Mouse (Mus musculus) heart, adult 9 months (tissue): ENCODE measurements around the gene Fbxo27.
"Not testable (repeated sequence)": the region's sequence is repeated elsewhere in the genome, so short reads cannot be mapped to it uniquely, and the experiment has no call there.

Experiments used
- DNase-seq, 2 experiments: peaks; one replicate each; pipeline ENCODE4 v3.0.0; 2022; ENCODE audit warnings: low spot score in 2 of 2

Gene Fbxo27

DNA sequence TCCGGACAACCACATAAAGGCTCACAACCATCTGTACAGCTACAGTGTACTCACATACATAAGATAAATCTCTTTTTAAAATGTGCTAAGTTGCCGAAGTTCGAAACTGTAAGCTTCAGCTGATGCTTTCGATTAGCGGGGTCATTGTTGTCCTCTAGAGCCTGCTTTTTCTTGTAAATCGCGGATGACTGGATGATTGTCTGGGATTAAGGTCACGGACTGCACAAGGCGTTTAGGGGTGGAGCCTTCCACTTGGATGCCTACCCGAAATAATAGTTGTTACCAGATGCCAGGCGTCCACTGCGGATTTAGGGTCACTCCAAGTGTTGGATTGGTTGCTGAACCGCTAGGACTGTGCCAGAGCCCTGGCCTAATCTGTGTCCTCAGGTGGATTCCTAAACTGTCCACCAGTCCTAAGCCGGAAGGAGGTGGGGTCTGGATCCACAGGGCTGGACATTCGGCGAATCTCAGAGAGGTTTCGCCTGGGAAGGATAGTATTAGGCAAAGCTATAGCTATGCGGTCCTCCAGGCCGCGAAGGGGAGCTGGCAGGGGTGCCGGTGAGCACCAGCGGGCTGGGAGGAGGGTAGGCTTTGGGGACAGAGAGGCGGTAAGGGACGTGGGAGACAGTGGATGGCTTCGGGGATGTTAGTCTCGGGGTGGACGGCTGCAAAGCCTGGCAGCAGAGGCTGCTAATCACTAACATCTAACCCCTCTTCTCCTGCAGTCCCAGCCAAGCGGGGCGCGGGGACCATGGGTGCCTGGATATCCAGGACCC, at the start of gene Fbxo27:
TSS of gene Fbxo27 (plus strand) at position 305 of the 776 bp plus-strand sequence.
- DNase-seq: no peak

DNA sequence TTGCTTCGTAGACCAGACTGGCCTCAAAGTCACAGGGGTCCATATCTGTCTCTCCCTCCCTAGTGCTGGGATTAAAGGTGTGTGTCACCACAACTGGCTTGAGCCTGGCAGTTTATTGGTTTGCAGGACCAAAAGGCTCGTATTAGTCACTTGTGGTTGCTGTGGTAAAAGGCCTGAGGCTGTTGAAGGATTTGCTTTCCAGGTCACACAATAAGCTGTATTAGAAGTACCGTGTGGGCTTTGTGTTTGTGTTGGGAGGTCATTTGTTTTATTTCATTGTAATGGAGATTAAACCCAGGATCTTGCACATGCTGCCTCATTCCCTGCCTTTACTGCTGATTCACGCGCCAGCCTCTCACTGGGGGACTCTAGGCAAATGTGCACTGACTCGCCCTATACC, 47.3 kb upstream of the Fbxo27 start:
- DNase-seq: no peak

DNA sequence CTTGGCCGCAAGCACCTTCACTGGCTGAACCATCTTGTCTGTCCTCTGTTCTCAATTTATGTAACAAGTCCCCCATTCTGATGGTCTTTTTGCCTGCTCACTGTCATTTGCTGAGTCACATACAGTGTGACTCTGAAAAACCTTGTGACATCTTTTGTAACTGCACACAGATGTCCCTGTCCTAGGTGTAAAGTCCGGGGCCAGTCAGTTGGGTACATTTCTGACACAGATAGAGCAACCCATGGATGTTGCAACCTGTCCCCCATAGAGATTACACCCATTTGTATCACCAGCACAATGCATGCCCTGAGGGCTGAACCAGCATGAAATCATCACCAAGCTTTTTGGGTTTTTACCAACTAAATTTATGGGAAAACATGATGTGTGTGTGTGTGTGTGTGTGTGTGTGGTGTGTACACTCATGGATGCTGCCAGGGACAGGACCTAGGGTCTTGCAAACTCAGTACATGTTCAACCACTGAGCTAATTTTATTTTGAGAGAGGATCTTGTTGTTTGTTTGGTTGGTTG, 46.6 kb upstream of the Fbxo27 start:
- DNase-seq: no peak

DNA sequence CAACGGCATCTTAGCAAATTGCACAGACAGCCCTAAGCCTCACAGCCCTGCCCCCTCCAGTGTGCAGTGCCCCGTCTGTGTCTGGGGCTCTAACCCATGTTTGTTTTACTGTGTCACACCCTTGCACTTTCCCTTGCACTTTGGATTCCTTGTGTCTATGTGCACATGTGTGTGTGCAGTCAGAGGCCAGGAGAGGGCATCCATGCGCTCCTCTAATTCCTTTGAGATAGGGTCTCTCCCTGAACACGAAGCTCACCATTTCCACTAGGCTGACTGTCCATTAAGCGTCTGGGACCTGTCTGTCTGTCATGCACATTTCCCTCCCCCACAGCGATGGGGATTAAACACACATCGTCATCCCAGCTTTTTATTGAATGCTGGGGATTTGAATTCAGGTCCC, 45.6 kb upstream of the Fbxo27 start:
- no peak for DNase-seq

DNA sequence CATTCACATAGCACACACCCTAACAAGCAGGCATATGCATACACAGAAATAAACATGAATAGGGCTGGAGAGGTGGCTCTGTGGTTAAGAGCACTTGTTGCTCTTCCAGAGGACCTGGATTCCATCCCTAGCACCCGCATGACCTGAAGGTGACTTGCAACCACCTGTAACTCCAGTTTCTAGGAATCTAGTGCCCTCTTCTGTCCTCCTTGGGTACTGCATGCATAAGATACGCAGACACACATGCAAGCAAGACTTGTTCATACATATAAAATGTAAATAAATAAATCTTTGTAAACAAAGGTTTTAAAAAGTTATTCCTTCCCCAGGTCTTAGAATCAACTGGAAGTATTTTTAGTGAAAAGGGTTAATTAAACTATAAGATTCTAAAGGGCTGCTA, 41.5 kb upstream of the Fbxo27 start:
- no peak for DNase-seq

DNA sequence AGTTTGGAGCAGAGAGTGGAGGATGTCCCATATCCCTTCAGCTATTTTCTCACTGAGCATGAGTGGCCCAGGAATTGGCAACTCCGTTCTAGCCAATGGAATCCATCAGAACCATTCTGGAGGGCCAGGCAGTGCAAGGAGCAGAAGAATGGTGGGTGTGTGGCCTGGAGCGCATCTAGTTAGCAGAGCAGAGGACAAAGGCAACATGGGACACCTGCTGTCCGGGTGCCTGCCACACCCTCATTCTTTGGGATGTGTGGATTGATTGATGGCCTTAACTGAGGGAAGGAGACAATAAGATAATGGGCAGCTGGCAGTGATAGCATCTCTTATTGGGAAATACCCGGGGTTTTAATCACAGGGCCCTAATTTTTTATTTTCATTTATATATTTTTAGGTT, 36.2 kb upstream of the Fbxo27 start:
- no peak for DNase-seq

DNA sequence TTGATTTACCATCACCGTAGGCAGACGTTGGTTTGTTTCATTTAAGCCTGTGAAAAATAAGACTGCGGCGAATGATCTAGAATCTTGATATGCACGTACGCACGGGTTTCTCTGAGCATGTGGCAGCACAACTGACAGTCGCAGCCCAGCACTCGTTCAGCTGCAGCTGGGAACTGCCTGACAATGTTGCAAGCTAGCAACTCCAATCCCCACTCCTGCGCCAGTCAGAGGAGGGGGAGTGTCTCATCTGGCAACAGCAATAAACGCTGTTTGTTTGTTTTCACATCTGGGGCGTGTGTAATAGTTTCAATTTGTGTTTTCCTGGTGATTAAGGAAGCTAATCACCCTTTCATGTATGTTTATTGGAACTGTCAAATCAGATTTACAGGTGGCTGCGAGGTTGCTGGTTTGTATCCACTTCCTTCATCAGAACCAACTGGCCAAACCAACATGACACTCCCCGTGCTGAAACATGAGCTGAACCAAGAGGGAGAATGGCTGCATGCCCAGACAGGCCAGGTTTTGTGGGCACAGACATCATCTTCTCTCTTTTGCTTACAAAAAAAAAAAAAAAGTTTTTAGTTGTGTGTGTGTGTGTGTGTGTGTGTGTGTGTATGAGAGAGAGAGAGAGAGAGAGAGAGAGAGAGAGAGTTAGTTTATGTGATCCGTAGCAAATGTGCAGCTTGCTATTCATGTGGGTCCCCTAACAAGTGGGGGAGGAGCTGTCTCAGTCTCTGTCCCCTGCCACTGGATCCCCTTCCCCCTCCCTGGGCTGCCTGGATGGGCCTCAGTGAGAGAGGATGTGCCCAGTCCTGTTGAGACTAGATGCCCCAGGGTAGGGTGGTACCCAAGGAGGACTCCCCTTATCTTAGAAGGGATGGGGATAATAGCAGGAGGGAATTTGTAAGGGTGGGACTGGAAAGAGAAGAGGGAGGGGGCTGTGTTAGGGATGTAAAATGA, 26.7 kb upstream of the Fbxo27 start:
- DNase-seq: no peak

DNA sequence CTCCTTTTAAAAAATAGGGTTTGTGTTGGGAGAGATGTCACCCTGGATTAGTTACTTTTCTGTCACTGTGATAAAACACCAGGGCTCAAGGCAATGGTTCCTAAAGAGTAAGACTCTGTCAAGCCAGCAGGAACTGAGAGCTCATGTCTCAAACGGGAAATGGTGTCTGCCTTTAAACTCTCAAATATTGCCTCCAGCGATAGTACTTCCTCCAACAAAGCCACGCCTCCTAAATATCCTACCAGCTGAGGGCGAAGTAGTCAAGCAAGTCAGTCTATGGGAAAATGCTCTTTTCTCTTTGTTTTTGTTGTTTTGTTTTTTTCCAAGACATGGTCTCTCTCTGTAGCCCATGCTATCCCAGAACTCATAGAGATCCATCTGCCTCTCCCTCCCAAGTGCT, 21.5 kb upstream of the Fbxo27 start:
- DNase-seq: no peak

DNA sequence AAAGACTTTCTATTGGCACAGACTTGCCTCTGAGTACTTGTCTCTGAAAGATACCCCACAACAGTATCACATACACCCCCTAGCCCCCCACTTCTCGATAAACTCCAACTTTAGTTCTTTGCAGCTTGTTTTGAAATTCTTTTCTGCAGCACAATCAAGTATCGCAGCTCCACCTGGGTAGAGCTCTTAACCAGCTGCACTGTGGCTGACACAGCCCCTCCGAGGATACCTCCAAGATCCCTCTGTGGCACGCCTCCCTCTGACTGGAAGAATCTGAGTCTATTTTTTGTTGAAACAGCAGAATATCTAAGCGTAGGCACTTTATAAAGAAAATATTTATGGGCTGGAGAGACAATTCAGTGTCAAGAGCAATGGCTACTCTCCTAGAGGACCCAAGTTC, 20.4 kb upstream of the Fbxo27 start:
- no peak for DNase-seq

DNA sequence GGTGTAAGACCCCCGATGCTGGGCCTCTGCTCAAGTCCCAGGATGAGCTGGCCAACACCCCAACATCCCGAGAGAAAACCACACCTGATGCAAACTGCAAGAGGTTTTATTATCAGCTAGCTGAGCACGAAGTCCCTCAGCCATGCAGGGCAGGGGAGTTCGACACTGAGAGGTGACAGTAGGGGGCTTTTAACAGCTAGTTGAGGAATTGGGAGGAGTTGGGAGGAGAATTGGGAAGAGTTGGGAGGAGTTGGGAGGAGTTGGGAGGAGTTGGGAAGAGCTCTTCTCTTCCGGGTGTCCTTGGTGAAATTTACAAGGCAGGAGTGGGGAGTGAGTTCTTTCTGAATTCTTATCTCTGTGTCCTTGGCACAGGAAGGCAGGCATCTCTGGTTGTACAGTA, 19.9 kb upstream of the Fbxo27 start:
- DNase-seq: not testable (repeated sequence)

DNA sequence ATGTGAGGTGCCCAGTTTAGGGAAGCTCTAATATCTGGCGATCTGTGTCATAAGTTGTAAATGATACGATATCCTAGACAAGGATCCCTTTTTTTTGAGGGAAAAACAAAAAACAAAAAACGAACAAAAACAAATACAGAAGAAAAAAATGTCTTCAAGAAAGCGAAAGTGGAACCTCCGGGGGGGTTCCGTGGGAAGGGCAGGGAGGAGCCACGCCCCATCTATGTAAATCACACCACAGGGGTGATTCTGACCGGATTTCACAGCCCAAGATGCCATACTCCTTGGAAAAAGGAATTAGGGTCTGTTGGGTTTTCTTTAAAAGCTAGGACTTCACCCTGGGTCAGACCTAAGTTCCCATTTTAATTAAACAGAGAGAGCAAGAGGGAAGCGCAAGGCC, 17.7 kb upstream of the Fbxo27 start:
- DNase-seq: no peak

DNA sequence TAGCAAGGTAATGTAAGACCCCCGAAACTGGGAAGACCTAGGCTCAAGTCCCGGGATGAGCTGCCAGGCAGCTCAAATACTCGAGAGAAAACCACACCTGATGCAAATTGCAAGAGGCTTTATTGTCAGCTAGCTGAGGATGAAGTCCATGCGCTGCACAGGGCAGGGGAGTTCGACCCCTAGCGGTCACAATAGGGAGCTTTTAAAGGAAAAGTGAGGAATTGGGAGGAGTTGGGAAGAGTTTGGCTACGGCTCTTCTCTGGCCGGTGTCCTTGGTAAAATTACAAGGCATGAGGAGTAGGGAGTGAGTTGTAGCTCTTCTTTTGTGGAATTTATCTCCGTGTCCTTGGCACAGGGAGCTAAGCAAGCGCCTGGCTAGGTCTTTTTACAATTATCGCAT, 16.9 kb upstream of the Fbxo27 start:
- DNase-seq: peak in 1 of 2 experiments; percentile 13

DNA sequence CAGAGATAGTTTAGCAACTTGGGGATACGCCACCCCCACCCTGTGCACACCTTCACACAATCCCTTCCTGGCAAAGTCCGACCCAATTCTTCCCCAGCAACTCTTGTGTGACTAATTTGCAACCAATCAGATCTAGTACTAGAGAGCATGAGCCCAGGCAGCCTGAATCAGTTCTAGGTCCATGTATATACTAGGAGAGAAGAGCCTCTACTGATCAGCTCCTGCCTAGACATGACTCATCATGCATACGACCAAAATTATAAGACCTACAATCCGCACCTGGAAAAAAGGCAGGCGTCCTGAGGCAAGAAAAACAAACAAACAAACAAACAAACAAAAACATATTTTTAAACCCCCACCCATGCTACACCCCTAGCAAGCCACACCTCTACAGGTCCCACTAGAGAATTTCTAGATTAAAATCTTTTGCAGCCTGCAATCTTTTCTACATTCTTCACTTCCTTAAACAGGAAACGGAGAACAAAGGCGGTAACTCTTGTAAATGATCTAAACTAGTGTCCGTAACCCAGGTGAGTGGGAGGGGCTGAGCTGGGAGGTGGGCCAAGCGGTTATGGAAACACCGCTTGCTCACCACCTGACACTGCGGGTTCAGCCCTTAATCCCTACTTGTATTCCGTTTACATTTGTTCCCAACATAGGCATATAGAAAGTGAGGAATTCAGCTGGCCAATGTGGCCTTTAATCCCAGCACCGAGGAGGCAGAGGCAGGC, 15.7 kb upstream of the Fbxo27 start:
- no peak for DNase-seq

DNA sequence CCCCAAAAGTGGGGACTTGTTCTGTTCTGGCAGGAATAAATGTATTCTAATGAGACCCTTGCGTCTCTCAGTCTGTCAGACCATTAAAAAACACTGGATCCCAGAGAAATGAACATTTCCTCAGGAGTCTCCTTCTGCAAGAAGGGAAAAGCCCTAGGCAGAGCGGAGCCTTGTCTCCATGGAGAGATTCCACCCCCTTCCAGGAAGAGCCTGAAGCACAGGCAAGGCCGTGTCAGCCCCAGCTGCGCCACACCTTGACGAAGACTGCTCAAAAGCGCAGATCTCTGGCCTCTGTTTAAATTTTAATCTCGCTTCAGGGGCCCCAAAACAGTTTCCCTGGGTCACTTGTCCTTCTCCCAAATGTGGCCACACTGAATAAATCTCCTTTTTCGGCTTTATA, 15.0 kb upstream of the Fbxo27 start:
- DNase-seq: no peak

DNA sequence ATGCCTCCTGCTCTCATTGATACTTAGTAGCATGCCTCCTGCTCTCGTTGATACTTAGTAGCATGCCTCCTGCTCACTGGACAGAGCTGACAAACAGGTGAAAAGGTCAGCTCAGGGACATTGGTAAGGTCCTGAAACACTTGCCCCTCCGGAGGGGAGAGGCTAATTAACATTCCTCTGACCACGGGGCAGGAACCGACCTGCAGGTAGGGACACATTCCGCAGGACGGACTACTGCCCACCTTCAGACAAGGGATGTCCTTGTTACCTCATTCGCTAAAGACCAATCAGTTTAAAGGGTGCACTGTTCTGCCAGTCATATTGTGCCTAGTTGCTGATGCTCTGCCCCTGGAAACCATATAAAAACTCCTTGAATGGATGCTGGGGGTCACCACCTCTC, 1.6 kb upstream of the Fbxo27 start:
- DNase-seq: no peak

DNA sequence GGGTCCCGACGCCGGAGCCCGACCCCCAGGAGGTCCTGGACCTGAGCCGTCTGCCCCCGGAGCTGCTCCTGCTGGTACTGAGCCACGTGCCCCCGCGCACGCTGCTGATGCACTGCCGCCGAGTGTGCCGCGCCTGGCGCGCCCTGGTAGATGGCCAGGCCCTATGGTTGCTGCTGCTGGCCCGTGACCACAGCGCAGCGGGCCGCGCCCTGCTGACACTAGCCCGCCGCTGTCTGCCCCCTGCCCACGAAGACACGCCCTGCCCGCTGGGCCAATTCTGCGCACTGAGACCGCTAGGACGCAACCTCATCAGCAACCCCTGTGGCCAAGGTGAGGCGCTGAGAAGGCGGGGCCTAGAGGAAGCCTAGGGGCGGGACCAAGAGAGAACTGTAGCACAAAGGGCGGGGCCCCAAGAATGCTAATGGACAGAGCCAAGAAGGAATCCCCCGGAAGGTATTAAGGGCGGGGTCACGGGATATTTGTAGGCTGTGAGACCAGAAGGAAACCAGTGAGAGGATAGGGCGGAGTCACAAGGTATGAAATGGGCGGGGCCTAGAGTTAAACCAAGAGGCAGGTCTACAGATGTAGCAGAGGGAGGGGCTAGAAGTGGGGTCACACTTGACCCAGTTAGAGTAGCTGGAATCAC, 795 bp downstream of the Fbxo27 start:
- DNase-seq: peak; percentile 15 to 18

DNA sequence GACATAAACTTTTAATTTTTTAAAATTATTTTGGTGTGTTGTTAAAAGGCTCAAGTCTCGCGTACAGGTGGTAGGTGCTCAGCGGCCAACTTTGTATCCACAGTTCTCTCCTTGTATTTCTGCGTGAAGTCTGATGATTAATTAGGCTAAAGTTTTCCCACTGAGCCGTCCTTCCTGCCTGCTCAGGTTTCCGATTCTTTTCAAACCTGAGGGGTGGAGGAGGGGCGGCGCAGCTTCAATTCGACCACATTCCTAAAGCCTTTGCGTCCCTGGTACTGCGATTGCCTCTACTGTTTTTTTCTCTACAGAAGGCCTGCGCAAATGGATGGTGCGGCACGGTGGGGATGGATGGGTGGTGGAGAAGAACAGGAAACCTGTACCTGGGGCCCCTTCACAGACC, 1.8 kb downstream of the Fbxo27 start:
- DNase-seq: no peak

DNA sequence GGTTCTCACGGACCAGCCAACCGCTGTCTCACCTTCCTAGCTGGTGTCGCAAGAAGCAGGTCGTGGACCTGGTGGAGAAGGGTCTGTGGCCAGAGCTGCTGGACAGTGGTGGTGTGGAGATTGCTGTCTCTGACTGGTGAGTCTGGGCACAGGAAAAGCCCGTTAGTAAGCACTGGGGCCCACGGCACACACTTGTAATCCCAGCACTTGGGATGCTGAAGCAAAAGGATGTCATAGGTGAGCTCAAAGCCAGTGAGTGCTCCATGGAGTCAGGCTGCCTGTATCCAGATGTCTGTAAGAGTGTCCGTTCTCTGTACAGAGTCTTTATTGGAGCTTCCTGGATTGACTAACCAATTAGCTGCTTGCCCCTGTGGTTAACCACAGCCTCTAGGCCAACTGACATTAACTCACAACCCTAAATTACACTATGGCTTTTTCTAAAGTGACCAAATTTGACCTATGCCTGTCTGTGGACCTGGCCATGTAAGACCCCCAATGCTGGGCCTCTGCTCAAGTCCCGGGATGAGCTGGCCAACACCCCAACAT, 2.4 kb downstream of the Fbxo27 start:
- no peak for DNase-seq

DNA sequence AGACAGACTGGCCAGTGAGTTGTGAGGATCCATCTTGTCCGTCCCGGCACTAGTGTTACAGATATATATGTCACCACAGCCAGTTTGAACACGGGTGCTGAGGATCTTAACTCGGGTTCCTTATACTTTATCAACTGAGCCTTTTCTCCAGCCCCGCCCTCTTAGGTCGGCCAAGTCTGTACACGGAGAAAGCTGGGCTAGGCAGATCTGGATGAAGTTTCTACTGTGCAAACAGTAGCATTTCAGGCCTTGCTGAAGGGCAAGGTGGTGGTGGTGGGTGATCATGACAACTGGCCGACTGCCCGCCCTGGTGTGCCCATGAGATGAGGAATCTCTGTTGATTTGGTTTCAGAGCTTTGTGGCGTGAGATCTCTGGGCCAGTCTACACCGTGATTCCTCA, 4.6 kb downstream of the Fbxo27 start:
- DNase-seq: no peak

DNA sequence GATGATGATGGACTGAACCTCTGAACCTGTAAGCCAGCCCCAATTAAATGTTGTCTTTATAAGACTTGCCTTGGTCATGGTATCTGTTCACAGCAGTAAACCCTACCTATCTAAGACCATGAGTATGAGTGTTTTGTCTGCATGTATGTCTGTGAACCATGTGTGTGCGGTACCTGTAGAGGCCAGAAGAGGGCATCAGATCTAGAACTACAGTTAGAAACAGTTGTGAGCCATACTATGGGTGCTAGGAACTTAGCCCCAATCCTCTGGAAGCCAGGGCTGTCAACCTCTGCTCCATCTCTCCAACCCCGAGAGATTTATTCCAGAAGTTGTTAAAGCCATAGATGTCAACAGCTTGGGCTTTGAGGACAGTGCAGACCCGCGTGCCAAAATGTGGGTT, 7.6 kb downstream of the Fbxo27 start:
- DNase-seq: no peak

DNA sequence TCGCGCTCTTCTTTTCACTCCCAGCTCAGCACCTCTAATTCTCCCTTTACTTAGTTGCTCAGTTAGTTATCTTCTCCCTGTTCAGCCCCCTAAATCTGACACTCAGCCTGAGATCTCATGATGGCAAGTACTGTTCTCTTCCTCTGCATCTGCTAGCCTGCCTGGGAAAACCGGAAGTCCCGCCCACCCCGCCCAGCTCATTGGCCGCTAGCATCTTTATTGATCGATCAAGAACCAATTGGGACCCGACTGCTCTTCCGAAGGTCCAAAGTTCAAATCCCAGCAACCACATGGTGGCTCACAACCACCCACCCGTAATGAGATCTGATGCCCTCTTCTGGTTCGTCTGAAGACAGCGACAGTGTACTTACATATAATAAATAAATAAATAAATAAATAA, 8.7 kb downstream of the Fbxo27 start:
- not testable (repeated sequence) for DNase-seq
